Mouse (Mus musculus) adrenal gland, adult 8-10 months (tissue): ENCODE measurements around the gene Gm20388. TPM values are rescaled to one million over a fixed set of nuclear protein-coding genes. Genes with fewer than 3 reads are reported as not detected.
"Not testable (repeated sequence)": the region's sequence is repeated elsewhere in the genome, so short reads cannot be mapped to it uniquely, and the experiment has no call there.

Experiments
- DNase-seq: peaks from one replicate; pipeline ENCODE4 v3.0.0; 2022
- total RNA-seq, 4 experiments: library from RNA; stranded (reverse); gene quantifications; 2 replicates each; pipeline ENCODE4 v1.2.4; 2022

The Gm20388 gene
- total RNA-seq, 4 experiments from 2014 or later, result 1.7 to 16.9 (median 5.8) TPM

DNA sequence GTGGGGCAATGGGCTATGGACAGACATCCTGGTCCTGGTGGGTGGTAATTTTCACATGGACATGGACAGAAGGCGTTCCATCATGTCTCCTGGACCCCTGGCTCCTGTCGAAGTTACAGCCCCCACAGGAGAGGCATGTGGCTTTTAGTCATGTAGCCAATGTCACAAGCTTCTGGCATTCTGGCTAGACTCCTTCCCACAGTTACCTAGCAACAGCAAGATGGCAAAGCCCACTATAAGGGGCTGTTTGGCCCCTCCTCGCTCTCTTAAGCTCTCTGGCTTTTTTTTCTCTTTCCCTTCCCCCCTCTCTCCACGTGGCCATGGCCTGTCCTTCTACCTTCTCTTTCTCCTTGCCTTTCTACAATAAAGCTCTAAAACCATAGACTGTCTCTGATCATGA lies 2662.5 kb downstream of the Gm20388 start:
- not testable (repeated sequence) for DNase-seq

DNA sequence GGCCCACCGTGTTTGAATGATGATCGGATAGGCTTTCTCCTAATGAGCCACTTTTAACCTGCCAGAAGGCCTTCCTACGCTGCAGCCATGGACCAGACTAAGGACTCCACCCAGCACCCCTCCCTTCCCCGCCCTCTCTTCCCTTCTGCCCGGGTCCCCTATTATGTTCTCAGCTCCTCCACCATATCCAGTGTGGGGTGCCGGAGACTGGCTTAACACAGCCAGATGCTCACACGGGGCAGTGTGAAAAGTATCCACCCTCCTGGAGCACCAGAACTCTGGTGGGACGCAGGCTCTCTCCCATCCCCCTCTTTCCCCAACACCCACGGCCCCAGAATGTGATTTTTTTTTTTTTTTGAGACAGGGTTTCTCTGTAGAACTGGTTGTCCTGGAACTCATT lies 2662.9 kb downstream of the Gm20388 start:
- DNase-seq, result no peak

- no peak for DNase-seq
Measured at GRCm38 (mm10) chr8:122574264-122574663, 2663.6 kb downstream of the Gm20388 start.

- DNase-seq, result no peak
Measured at GRCm38 (mm10) chr8:122574667-122575251, 2664.1 kb downstream of the Gm20388 start.

- DNase-seq, result no peak
Measured at GRCm38 (mm10) chr8:122575286-122575685, 2664.6 kb downstream of the Gm20388 start.

- no peak for DNase-seq
Measured at GRCm38 (mm10) chr8:122575735-122576647, 2665.3 kb downstream of the Gm20388 start.

DNA sequence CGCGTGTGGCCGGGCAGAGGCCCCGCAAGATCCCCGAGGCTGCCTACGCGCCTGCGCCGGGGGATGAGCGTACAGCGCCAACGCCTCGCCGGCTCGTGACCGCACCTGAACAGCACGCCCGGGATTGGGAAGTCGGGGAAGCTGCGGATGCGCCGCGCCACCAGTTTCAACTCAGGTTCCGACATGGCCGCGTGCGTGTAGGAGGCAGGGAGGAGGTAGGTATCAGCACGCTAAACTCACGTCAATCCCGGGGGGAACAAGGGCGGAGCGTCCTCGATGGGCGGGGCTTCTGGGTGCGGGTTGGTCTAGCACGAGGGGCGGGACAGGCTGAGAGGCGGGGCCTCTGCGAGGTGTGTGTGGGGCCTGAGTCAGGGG lies 2666.0 kb downstream of the Gm20388 start, which contains the start of gene Aprt:
TSS of gene Aprt (minus strand) at position 262 of the 375 bp plus-strand sequence.
- DNase-seq, result peak; percentile 95

GRCm38 (mm10) chr8:122577116-122577515 lies 2666.5 kb downstream of the Gm20388 start:
- no peak for DNase-seq

- no peak for DNase-seq
Measured at GRCm38 (mm10) chr8:122579196-122579595, 2668.6 kb downstream of the Gm20388 start.

DNA sequence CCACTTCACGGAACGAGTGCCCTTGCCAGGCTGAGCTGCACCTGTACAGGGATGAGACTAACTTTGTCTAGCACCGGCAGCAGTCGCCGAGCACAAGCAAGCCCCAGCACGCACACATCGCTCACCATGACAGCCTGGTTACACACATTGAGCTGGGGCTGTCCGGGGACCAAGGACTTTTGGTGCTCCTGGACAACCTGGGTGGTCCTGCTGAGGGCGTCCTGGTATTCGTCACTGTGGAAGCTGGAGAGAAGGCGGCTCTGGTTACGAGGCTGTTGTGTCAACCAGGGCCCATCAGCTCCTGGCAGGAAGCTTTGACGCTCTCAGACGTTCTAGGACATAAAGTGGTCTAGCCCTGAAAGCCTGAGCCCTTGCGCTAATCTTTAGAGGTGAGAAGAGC lies 2670.3 kb downstream of the Gm20388 start:
- no peak for DNase-seq

DNA sequence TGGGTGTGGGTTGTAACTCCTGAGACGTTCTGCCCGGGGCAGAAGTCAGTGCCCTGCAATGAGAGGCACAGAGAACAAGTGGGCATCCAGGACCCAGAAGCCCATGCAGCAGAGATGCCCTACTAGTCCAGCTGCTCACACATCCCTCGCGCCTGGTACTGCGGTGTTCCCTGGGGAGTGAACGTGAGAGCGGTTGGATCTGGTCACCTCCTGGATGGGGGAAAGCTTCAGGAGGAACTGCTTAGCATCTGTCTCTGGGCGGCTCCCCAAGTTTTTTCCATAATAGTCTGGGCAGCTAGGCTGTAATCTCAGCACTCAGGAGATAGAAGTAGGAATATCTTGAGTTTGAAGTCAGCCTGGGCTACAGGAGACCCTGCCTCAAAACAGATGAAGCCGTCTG lies 2674.3 kb downstream of the Gm20388 start:
- no peak for DNase-seq

DNA sequence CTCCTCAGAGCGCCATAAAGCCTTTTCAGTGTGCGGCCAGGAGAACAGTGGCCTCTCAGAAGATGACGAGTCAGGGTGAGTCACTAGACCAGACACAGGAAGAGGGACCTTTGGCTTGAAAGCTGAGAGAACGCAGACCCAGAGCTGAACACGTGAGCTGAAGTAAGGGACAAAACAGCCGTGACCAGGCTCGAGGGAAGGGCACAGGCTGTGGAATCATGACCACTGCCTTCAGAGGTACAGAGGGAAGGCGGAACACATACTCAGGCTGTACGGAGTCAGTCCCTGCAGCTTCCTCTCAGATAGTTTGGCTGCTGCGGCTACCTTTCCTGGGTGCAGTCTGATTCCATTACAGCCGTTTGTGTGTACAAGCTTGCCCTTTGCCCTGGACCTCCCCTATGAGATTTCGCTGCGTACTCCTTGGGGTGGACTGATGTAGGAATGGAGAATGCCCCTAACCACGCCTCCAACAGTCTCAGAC lies 2674.8 kb downstream of the Gm20388 start:
- DNase-seq, result no peak

GRCm38 (mm10) chr8:122586171-122586570 lies 2675.5 kb downstream of the Gm20388 start:
- no peak for DNase-seq

DNA sequence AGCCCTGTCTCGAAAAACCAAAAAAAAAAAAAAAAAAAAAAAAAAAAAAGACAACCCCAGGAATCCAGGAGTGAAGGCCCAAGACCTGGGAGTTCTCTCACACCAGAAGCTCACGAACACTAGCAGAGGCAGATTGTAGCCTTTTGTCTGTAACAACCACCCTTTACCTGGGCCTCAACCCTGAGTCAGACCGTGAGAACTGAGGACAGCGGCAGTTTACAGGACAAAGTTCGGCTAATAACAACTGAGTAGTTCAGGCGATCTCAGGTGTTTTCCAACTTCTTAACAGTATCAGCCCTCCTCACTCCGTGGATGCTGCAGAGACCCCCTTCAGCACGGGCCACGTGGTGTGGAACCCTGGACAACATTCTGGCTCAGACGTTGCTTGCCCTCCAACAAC lies 2676.1 kb downstream of the Gm20388 start:
- no peak for DNase-seq

DNA sequence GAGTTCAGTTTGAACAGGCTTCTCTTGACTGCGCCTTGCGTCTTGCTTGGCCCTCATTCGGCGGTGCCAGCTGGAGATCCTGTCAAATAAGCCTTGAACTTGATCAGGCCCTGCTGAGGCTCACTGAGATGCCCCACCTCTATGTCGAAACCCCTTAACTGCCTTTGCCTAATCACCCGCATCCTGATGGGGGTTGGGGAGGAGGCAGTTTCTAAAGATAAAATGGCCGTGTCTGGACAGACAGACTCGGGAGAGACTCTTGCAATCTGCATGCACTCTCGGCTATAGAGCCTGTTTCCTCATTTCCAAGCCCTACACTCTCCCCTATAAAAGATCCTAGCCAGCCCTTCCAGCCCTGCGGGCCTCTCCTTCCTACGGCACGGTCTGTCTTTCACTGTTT lies 2682.6 kb downstream of the Gm20388 start:
- no peak for DNase-seq

DNA sequence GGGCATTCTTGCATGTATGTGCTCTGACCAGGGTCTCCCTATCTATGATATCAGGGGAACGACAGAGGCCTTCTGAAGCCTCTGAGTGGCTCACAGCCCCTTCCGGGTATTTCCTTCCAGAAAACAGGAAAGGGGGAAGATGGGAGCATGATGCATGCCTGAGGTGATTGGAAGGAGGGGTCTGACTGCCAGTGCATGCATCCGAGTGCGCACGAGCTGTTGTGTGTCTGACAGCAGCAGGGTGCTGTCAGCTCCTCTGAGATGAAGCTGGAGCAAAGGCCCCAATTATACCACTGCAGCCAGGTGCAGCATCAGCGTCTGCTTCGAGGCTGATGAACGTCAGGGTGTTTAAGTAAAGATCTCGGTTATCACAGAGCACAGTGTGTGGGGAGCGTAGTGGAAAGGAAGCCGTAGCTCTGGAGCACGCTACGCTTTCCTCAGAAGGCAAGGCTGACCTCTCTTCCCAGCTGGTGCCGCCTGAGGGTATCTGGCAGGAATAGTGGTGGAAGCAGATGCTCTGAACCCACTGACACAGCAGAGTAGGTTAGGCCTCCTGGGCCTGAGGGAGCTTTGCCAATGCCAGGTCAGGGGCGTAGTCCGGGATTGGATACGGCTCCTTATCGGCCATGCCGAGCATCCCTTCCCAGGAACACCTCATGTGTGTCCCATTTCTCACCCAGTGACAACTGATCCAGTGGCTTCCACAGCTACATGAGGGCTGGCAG lies 2683.3 kb downstream of the Gm20388 start:
- no peak for DNase-seq

- DNase-seq, result no peak
Measured at GRCm38 (mm10) chr8:122596031-122596430, 2685.4 kb downstream of the Gm20388 start.

- DNase-seq, result no peak
Measured at GRCm38 (mm10) chr8:122600666-122601065, 2690.0 kb downstream of the Gm20388 start.

- no peak for DNase-seq
Measured at GRCm38 (mm10) chr8:122604640-122605039, 2694.0 kb downstream of the Gm20388 start.

- DNase-seq, result no peak
Measured at GRCm38 (mm10) chr8:122605367-122605766, 2694.7 kb downstream of the Gm20388 start.

DNA sequence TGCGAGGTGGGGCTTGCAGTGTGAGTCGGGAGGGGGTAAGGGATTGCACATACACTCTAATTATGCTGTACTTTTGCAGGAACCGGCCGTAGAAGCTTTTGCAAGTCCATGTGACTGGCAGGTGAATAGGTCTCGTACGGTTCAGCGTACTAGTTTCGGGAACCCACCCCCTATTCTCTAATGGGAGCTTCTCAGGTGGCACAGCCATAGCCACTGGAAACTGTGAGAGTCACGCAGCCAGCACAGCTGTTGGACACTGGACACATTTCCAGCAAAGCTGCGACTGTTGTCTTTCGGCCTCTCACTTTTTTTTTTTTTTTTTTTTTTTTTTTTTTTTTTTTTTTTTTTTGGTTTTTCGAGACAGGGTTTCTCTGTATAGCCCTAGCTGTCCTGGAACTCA lies 2696.2 kb downstream of the Gm20388 start:
- DNase-seq, result no peak

DNA sequence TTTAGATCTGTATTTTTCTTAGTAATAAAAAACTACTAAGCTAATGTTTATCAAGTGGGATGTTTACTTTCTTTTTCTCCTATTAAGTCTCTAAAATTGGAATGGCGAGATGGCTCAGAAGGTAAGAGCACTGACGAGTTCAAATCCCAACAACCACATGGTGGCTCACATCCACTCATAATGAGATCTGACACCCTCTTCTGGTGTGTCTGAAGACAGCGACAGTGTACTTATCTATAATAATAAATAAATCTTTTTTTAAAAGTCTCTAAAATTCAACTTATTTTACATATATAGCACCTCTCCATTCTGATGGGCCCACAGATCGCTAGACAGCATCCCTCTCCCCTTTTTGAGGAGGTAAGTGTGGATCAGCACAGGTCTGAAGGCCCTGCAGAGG lies 2699.6 kb downstream of the Gm20388 start:
- no peak for DNase-seq
